Mouse (Mus musculus) lung, postnatal 0 days (tissue): ENCODE data around the gene Myog.

Experiments used
- CTCF ChIP-seq: IDR thresholded peaks from 2 replicates; pipeline ENCODE4 v1.5.1; 2016; ENCODE audit warnings: antibody characterized with exemption, mild to moderate bottlenecking
- EP300 ChIP-seq: IDR thresholded peaks from 2 replicates; pipeline ENCODE4 v1.6.1; 2016; ENCODE audit warnings: antibody characterized with exemption, mild to moderate bottlenecking, control low read depth

GRCm38 (mm10) chr1:134272754-134273250, 17.0 kb upstream of the Myog start:
- TF ChIP-seq CTCF: no peak
- no peak for TF ChIP-seq EP300
